Mouse (Mus musculus): Measurements from ENCODE around the gene Retreg3.

The Retreg3 gene

GRCm38 (mm10) chr11:101120545-101121188, 974 bp upstream of the Retreg3 start:
- DNase-seq (ENCODE audit: extremely low spot score, low read depth, low spot score) = no peak

- DNase-seq (ENCODE audit: extremely low spot score, low read depth, low spot score) = no peak
Measured at GRCm38 (mm10) chr11:101119131-101119760, 447 bp downstream of the Retreg3 start.

GRCm38 (mm10) chr11:101118105-101118504, 1.6 kb downstream of the Retreg3 start:
- no peak for DNase-seq (ENCODE audit: extremely low spot score, low read depth, low spot score)

DNA sequence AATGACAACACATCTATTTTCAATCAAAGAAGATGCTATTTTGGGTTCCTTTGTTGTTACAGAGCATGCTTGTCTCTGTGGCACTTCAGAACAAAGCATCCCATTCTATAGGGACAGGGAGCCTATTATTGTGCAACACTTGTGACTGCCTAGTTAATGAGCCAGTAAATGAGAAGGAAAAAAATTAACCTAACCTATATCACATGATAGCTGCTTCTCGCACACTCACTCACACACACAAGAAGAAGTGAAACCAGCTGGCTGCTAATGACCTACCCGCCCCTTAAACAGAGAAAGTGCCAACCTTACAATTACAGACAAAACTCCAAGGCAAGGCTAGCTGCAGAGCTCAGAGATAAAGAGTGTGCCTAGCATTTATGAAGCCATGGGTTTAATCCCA, 4.1 kb downstream of the Retreg3 start:
- DNase-seq (ENCODE audit: extremely low spot score, low read depth, low spot score) = no peak

DNA sequence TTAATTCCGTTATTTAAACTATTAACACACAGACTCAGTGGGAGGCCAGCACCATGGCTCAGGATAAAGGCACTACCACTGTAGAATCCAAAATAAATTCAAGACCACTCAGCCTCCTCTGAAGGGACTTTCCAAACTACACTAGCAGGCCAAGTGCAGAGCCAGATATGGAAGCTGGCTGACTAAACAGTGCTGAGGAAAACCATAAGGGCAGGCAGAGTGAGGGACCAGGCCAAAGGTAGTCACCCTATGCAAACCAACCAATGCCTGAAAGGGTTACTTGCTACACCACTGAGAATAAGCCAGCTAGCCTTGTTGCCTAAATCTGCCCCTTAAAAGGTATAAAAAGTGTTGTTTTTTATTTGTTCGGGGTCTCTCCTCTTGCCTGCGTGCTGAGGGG, 7.5 kb downstream of the Retreg3 start:
- DNase-seq (ENCODE audit: extremely low spot score, low read depth, low spot score) = no peak

DNA sequence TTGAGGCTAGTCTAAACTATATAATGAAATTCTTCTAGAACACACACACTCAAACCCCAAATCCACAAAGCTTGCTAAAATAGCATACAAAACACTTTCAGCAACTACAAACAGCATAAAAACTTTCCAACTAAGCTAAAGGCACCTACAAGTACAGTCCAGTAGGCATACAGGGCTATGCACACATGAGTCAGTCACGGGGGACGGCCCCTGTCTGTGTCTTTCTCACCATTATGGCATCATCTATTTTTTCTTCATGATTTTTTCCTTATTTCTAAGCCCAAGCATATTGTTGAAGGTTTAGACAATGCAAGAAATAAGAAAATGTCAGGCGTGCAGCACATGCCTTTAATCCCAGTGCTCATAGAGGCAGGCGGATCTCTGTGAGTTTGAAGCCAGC, 8.5 kb downstream of the Retreg3 start:
- DNase-seq (ENCODE audit: extremely low spot score, low read depth, low spot score) = no peak

GRCm38 (mm10) chr11:101110708-101111107, 9.0 kb downstream of the Retreg3 start:
- no peak for DNase-seq (ENCODE audit: extremely low spot score, low read depth, low spot score)

GRCm38 (mm10) chr11:101109351-101109750, 10.3 kb downstream of the Retreg3 start:
- no peak for DNase-seq (ENCODE audit: extremely low spot score, low read depth, low spot score)

DNA sequence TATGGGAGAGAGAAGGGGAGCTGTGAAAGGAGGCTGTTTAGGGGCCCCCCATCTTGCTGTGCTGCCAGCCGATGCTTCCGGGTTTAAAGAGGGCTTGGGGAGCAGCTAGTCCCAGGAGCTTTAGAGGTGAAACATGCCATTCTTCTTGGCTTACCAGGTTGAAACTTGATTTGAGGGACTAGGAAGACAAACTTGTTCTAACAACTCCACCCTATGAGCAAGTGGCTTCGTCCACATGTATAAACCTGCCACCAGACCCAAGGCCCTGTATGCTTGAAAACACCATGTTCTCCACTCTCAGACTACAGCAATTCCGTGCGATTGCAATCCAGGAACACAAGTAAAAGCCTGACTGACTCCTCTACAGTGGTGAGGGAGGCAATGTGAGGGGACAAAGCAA, 16.7 kb downstream of the Retreg3 start:
- DNase-seq (ENCODE audit: extremely low spot score, low read depth, low spot score) = no peak

GRCm38 (mm10) chr11:101098231-101098630, 21.5 kb downstream of the Retreg3 start:
- DNase-seq (ENCODE audit: extremely low spot score, low read depth, low spot score) = no peak

DNA sequence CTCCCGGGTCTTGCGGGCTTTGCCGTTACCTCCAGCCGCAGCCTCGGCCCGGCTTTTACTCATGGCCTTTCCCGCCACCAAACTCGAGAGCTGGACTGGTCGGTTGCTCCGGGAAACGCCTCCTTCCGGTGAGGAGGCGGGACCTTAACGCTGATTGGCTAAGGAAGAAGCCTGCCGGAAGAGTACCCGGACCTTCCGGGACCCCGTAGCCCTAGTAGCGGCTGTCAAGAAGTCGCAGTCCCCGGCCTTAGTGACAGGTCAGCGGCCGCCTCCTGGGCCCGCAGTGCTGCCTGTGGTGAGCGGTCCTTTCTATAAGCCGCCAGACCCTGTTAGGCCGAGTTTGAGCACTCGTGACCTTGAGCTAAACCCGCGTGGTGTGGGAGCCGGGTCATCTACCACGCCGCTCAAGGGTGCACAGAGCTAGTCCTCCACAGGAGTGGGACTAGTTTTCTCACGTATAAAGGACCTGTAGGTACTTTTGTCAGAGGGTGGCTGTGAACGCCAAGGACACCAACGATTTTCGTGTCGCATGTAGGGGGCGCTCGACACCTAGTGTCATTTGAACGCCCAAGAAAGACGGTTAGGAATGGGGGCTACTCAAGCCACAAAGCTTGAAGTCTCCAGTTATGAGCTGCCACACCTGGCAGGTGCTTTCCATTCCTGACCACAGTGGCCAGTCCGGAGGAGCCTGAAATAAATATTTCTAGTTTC, 24.2 kb downstream of the Retreg3 start, which contains the start of gene Psmc3ip:
TSS of gene Psmc3ip (minus strand) at position 123 of the 711 bp plus-strand sequence.
- peak; percentile 95 for DNase-seq (ENCODE audit: extremely low spot score, low read depth, low spot score)

DNA sequence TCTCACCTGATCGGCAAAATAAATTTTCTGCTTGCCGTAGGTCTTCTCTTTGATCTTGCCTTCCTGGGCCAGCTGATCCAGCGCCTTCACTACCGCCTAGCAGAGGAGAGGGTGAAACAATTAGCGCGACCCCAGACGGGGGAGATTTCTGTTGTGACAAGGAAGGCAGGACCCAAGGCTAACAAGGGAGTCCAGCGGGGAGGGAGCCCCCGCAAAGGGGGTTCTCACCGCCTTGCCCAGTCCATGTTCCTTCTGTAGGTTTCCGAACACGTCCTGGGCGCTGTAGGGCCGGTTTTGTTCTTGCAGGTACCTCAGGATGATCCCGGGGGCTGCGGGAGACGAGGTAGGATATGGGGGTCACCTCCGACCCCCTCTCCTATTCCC, 24.8 kb downstream of the Retreg3 start:
- no peak for DNase-seq (ENCODE audit: extremely low spot score, low read depth, low spot score)

GRCm38 (mm10) chr11:101089931-101090330, 29.8 kb downstream of the Retreg3 start:
- DNase-seq (ENCODE audit: extremely low spot score, low read depth, low spot score) = no peak

DNA sequence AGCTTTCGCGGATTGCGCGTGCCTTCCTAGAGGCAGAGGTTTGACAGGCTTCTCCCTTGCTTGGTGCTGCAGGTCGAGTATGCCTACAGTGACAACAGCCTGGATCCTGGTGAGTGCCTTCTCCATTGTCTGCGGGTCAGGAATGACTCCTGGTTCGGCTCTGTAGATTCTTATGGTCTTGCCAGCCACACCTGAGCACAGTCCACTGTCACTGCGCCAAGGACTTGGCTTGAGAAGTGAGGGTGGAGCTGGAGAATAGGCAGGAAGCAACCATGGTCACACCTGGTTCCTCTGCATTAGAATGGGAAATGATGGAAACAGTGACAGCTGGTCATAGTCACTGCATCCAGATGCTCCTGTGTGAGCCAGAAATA, 32.0 kb downstream of the Retreg3 start:
- no peak for DNase-seq (ENCODE audit: extremely low spot score, low read depth, low spot score)

GRCm38 (mm10) chr11:101086756-101087681, 32.7 kb downstream of the Retreg3 start, which contains the start of gene Mlx:
Gene Mlx (plus strand): TSS chr11:101087277.
- DNase-seq (ENCODE audit: extremely low spot score, low read depth, low spot score) = peak; percentile 81

- no peak for DNase-seq (ENCODE audit: extremely low spot score, low read depth, low spot score)
Measured at GRCm38 (mm10) chr11:101086323-101086674, 33.4 kb downstream of the Retreg3 start.

- DNase-seq (ENCODE audit: extremely low spot score, low read depth, low spot score) = no peak
Measured at GRCm38 (mm10) chr11:101085617-101086322, 33.9 kb downstream of the Retreg3 start.

- DNase-seq (ENCODE audit: extremely low spot score, low read depth, low spot score) = no peak
Measured at GRCm38 (mm10) chr11:101084811-101085210, 34.9 kb downstream of the Retreg3 start.

DNA sequence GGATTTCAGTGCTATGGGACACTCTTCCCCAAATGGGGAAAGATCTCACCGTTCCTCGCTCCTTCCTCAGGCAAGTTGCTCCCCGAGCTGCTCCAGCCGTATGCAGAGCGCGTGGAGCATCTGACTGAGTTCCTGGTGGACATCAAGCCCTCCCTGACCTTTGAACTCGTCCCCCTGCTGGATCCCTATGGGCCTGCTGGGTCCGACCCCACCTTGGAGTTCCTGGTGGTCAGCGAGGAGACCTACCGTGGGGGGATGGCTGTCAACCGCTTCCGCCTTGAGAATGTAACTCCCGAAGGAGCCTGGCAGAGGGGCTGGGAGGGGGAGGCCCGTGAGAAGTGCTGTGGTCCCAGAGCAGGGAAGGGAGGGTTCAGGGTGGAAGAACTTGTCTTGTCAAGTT, 35.4 kb downstream of the Retreg3 start:
- no peak for DNase-seq (ENCODE audit: extremely low spot score, low read depth, low spot score)

DNA sequence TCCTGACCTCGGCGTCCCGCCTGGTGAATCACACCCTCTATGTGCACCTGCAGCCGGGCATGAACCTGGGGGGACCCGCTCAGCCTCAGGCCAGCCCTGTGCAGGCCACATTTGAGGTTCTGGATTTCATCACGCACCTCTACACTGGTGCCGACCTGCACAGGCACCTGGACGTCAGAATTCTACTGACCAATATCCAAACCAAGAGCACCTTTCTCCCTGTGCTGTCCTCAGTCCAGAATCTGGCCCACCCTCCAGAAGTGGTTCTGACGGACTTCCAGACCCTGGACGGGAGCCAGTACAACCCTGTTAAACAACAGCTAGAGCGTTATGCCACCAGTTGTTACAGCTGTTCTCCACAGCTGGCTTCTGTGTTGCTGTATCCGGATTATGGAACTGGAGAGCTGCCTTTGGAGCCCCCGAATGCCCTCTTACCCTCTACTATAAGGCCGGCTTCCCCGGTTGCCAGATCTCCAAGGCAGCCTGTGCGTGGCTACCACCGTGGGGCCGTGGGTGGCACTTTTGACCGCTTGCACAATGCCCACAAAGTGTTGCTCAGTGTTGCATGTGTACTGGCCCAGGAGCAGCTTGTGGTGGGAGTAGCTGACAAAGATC, 36.5 kb downstream of the Retreg3 start:
- no peak for DNase-seq (ENCODE audit: extremely low spot score, low read depth, low spot score)

All from hindlimb bud, embryonic 11.5 days (tissue).